Mouse (Mus musculus) ZHBTc4 (cell line): ENCODE data around the gene Plxnb1.
A peak's percentile ranks its signal among the peaks of the same experiment; 100 is the strongest.

Source experiments
- DNase-seq: peaks from one replicate; pipeline ENCODE4 v3.0.0-alpha.2; 2011; ENCODE audit warnings: low read depth, low spot score

Gene Plxnb1

GRCm38 (mm10) chr9:109095137-109095982 lies at the start of gene Plxnb1:
Plxnb1 (plus strand) TSS chr9:109095389.
- peak; percentile 88 for DNase-seq

DNA sequence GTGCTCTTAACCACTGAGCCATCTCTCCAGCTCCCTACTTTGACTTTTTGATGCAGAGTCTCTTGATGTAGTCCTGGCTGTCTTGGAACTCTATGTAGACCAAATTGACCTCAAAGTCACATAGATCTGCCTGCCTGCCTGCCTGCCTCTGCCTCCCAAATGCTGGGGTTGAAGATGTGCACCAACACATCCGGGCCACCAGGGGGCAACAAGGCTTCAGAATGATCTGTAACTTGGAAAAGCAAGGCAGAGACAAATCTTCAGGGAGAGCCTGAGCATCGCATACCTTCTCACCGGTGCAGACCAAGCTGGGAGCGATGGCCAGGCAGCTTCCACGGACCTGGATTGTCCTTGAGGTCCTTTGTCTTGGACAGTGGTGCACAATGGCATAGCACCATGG lies 48.9 kb upstream of the Plxnb1 start:
- peak; percentile 89 for DNase-seq

DNA sequence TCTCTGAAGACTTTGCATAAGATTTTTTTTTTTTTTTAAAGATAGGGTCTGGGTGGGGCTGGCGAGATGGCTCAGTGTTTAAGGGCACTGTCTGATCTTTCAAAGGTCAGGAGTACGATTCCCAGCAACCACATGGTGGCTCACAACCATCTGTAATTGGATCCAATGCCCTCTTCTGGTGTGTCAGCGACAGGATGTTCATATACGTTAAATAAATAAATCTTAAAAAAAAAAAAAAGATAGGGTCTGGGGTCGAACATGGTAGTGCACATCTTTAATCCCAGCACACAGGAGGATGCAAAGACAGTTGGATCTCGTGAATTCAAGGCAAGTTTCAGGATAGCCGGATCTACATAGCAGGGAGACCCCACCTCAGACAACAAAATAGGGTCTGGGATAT lies 45.9 kb upstream of the Plxnb1 start:
- no peak for DNase-seq

GRCm38 (mm10) chr9:109049996-109050673 lies 45.1 kb upstream of the Plxnb1 start:
- peak; percentile 67 for DNase-seq

- no peak for DNase-seq
Observed at GRCm38 (mm10) chr9:109050674-109050997, 44.6 kb upstream of the Plxnb1 start.

GRCm38 (mm10) chr9:109051011-109051501 lies 44.1 kb upstream of the Plxnb1 start:
- DNase-seq, result no peak

- no peak for DNase-seq
Observed at GRCm38 (mm10) chr9:109051651-109052489, 43.3 kb upstream of the Plxnb1 start.

DNA sequence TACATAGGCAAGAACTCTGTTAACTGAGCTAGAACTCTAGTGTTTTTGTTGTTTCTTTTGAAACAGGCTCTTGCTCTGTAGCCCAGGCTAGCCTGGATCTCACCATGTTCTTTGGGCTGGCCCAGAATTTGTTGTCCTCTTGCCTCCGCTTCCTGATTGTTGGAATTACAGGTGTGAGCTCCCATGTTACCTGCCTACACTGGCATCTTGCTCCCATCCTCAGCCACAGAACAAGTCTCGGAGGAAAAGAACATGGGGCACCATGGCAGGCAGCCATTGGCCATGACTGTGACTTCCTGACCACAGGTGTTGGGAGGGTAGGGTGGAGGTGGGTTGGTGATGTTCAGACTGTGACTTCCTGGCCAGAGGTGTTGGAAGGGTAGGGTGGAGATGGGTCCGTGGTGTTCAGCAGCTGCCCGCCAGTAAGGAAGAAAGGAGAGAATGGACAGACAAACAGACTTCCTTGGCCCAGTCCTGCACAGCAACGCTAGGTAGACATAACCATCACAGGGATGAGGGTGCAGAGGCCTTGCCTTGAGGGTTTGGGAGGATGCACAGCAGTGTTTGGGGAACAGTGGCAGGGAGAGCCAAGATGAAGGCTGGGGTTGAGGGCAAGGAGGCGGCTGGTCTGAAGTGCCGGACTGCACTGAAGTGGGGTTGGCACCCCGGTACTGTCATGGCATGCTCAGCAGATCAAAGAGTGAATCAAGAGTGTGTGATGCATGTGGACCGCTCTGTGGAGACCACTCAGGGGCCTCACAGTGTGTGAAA lies 42.5 kb upstream of the Plxnb1 start:
- DNase-seq, result no peak

GRCm38 (mm10) chr9:109053366-109053765 lies 41.8 kb upstream of the Plxnb1 start:
- no peak for DNase-seq

- no peak for DNase-seq
Observed at GRCm38 (mm10) chr9:109053851-109054250, 41.3 kb upstream of the Plxnb1 start.

- peak; percentile 55 for DNase-seq
Observed at GRCm38 (mm10) chr9:109054712-109055111, 40.5 kb upstream of the Plxnb1 start.

DNA sequence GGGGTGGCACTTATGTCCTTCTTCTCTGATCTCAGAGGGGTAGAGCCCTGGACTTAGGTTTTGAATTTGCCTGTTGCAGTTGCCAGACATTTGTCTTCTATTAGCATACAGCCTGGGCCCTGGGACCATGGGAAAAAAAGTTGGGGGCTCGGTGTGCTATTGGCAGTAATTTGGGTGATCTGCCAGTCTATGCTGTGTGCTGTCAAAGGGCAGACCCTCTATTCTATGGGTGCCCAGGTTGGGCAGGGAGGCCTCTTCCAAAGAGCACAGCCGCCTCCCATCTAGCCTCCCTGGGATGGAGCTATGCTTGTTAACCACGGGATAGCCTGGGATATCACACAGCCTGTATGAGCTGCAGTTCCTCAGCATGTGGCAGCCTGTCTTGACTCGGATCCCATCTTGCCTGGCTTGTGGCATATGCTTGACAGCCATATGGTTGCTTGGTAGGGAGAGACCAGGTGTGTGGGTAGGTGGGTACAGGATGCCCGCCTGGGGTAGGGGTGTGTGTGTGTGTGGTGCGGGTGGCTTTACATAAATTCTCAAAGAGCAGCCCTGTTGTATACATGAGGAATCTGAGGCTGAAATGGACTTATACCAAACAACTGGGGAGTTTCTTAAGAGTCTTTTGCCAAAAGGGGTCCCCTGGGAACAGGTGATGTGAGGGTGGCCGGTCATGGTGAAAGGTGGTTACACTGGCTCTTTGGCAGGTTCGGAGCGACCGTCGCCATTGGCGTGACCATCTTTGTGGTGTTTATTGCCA lies 39.7 kb upstream of the Plxnb1 start:
- DNase-seq, result no peak

DNA sequence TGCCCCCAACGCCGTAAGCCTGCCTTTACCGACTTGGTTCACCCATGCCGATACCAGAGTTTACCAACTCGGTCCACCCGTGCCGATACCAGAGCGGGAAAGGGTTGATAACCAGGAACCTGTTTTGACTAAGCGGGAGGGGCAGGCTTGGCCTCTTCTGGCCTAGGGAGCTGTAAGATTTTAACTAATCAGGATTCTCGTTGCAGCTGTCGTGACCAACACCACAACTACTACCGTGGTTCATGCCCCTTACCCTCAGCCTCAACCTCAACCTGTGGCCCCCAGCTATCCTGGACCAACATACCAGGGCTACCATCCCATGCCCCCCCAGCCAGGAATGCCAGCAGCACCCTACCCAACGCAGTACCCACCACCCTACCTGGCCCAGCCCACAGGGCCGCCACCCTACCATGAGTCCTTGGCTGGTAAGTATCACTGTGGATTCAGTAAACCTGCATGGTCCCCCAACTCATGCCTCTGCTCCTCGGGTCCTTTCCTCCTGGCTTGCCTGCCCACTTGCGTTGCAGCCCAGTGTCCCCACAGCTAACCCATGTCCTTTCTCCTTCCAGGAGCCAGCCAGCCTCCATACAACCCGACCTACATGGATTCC lies 39.0 kb upstream of the Plxnb1 start:
- no peak for DNase-seq

- DNase-seq, result no peak
Observed at GRCm38 (mm10) chr9:109056916-109057315, 38.3 kb upstream of the Plxnb1 start.

DNA sequence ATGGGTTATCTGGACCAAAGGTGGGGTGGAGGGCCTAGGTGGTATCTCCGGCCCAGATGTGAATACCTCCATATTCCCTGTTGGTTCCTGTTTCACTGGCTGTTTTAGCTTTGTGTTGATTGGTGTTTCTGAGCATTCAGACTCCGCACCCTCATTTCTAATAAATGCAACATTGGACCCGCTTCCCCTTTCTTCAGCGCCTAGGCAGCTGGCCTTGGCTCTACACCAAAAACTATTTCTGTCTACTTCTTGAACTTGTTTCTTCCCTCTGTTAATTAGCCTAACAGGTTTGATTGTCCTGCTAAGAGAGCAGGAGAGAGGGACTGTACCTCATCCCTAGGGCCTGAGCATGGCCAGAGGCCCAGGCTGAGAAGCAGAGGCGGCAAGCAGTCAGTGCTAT lies 37.6 kb upstream of the Plxnb1 start:
- no peak for DNase-seq

- DNase-seq, result no peak
Observed at GRCm38 (mm10) chr9:109058006-109058765, 37.0 kb upstream of the Plxnb1 start.

DNA sequence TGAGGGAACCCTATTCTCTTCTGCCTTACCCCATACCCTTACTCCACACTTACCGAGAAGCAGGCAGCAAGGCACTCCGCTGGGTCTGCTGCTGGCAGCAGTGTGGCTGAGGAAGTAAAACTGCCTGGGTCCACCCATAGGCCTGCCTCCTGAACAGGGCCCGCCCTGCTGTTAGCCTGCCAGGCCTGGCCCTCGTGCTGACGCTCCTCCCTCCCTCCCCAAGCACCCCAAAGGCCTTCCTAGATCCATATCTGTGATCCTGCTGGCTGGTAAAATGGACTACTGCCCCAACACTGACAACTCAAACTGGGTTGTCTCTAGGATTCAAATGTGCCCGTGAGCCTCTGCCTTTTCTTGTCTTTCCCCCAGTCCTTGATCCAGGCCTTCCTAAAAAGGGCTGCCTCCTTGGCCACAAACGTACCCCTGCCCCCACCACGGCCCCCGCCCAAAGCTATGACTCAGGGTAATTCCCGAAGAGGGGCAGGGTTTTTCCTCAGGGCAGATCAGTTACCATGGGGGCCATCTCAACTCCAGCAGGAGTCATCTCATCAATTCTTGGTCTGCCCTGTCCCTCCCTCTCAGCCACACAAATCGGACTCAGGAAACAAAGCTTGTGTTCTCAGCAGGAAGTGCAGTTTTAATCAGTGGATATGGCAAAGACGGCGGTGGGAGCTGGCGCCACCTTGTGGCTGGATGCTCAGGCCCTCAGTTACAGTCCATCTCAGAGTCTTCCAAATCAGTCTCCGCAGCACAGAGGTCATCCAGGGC lies 35.9 kb upstream of the Plxnb1 start, which contains the start of gene Trex1:
Gene Trex1 (minus strand): TSS at position 599 of the 768 bp plus-strand sequence.
- DNase-seq, result peak; percentile 93

- DNase-seq, result no peak
Observed at GRCm38 (mm10) chr9:109060184-109060897, 34.8 kb upstream of the Plxnb1 start.
